Mouse (Mus musculus) hematopoietic stem cell, adult 5-6 weeks (primary cell): ENCODE data around the gene Gabarapl2. TPM values are rescaled to one million over a fixed set of nuclear protein-coding genes. Genes with fewer than 3 reads are reported as not detected.
A peak's percentile ranks its signal among the peaks of the same experiment; 100 is the strongest.

ENCODE experiments used
- ATAC-seq, 2 experiments: fragments of 125-278 bp in 1 of 2; replicated peaks in 1 of 2; 2 replicates each; pipeline ENCODE4 v1.8.0; 2016 to 2017; ENCODE audit warnings: inconsistent platforms in 2 of 2, mild to moderate bottlenecking in 2 of 2, moderate number of reproducible peaks in 2 of 2, low read depth in 1 of 2, moderate TSS enrichment in 1 of 2; ENCODE audit not compliant: low FRiP score in 2 of 2, poor library complexity in 2 of 2, severe bottlenecking in 2 of 2, insufficient read depth in 1 of 2, low TSS enrichment in 1 of 2
- total RNA-seq: library from RNA; stranded (forward); fragments of 172-1452, 232-1000 nt; gene quantifications from 2 replicates; pipeline ENCODE4 v1.2.3, GENCODE M21; 2017

The Gabarapl2 gene
- total RNA-seq, 1 experiment from 2014 or later = 63.8 TPM

DNA sequence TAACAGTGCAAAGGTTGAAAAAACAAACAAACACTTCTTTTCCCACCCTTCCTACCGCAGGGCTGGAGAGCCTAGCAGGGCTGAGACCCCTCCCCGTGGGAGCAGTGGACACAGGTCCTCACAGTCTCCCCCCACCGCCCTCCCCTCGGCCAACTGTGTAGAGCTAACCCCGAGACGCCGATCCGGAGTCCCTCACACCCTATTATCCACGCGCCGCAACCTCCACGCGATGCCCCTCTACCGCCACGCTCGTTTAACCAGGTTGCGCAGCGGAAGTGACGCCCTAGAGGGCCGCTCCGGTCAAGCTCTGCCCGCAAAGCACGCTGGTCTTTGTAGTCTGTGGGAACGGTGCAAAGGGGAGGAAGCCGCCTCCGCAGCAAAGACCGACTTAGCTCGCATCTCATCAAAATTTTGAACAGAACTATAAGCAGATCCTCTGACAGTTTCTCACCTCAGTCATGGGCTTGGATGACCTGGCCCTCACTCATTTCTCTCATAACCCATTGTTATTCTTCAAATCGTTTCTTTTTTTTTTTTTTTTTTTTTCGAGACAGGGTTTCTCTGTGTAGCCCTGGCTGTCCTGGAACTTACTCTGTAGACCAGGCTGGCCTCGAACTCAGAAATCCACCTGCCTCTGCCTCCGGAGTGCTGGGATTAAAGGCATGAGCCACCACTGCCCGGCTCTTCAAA lies 51.7 kb downstream of the Gabarapl2 start, which contains the start of gene Adat1:
TSS of gene Adat1 (minus strand) at position 290 of the 690 bp plus-strand sequence.
- ATAC-seq = peak; percentile 97 to 98

GRCm38 (mm10) chr8:111992703-111993039 lies 52.2 kb downstream of the Gabarapl2 start:
- ATAC-seq = no peak

Other genes with a start within 250 kb of the Gabarapl2 start
- not detected in 2 replicates for gene Ctrb1, start 249.7 kb upstream of the Gabarapl2 start, total RNA-seq
- gene Bcar1, start 196.9 kb upstream of the Gabarapl2 start, total RNA-seq = 0.06 TPM in 1 of 2 replicates, not detected in the other
- gene Cfdp1, start 86.4 kb upstream of the Gabarapl2 start, total RNA-seq = 173 and 207 TPM in 2 replicates
- gene Tmem170, start 64.0 kb upstream of the Gabarapl2 start, total RNA-seq = 2.1 and 3.4 TPM in 2 replicates
- not detected in 2 replicates for gene Chst5, start 30.3 kb upstream of the Gabarapl2 start, total RNA-seq
- 4.6 and 5.8 TPM in 2 replicates for gene Tmem231, start 6.8 kb upstream of the Gabarapl2 start, total RNA-seq
- gene Adat1, start 51.6 kb downstream of the Gabarapl2 start, total RNA-seq = 5.6 and 6.9 TPM in 2 replicates
- 166 and 198 TPM in 2 replicates for gene Kars, start 70.6 kb downstream of the Gabarapl2 start, total RNA-seq
- gene Terf2ip, start 70.7 kb downstream of the Gabarapl2 start, total RNA-seq = 16.8 and 20.3 TPM in 2 replicates
- gene Gm6793, start 74.3 kb downstream of the Gabarapl2 start, total RNA-seq = not detected in 2 replicates